Mouse (Mus musculus) kidney, embryonic 15.5 days (tissue): ENCODE measurements around the gene Sbds. TPM values are rescaled to one million over a fixed set of nuclear protein-coding genes. Genes with fewer than 3 reads are reported as not detected.
"Not testable (repeated sequence)": the region's sequence is repeated elsewhere in the genome, so short reads cannot be mapped to it uniquely, and the experiment has no call there.

ENCODE experiments used
- ATAC-seq: fragments of 200-750 bp; cut with Nextera tagmentation; replicated peaks from 2 replicates; pipeline ENCODE4 v1.8.0; 2017; ENCODE audit warnings: moderate TSS enrichment; ENCODE audit not compliant: low FRiP score
- H3K27ac ChIP-seq: fragments of 300-500 bp; sonication (generic); 2 replicates; pipeline ENCODE4 v1.5.1; 2015; ENCODE audit warnings: mild to moderate bottlenecking, inconsistent platforms
- H3K27me3 ChIP-seq: fragments of 300-500 bp; sonication (generic); 2 replicates; pipeline ENCODE4 v1.6.1; 2015; ENCODE audit warnings: inconsistent platforms
- H3K36me3 ChIP-seq: fragments of 300-500 bp; sonication (generic); 2 replicates; pipeline ENCODE4 v1.6.1; 2015; ENCODE audit warnings: inconsistent platforms
- H3K4me1 ChIP-seq: fragments of 300-500 bp; sonication (generic); 2 replicates; pipeline ENCODE4 v1.6.1; 2015; ENCODE audit warnings: inconsistent platforms
- H3K4me2 ChIP-seq: fragments of 300-500 bp; sonication (generic); 2 replicates; pipeline ENCODE4 v1.6.1; 2015; ENCODE audit warnings: moderate library complexity, mild to moderate bottlenecking, inconsistent platforms
- H3K4me3 ChIP-seq: fragments of 300-500 bp; sonication (generic); replicated peaks from 2 replicates; pipeline ENCODE4 v1.5.1; 2015; ENCODE audit warnings: mild to moderate bottlenecking, inconsistent platforms
- H3K9ac ChIP-seq: fragments of 300-500 bp; sonication (generic); 2 replicates; pipeline ENCODE4 v1.6.1; 2015; ENCODE audit warnings: mild to moderate bottlenecking, inconsistent platforms
- H3K9me3 ChIP-seq: fragments of 300-500 bp; sonication (generic); replicated peaks from 2 replicates; pipeline ENCODE4 v1.6.1; 2016; ENCODE audit warnings: inconsistent platforms
- WGBS: fragments of 180-500 bp; shearing (Covaris S2); methylation state at CpG from one replicate; pipeline ENCODE4 v1.1.7; 2015; ENCODE audit warnings: mixed read lengths; 5-methylcytosine and 5-hydroxymethylcytosine counted together
- polyA plus RNA-seq: library from polyadenylated mRNA; unstranded; fragments of >200 nt; fragmentation: Nextera tagmentation; extraction: Ambion mirVana; gene quantifications from 2 replicates; pipeline ENCODE4 v1.2.1, GENCODE M21; 2015

Gene Sbds
- polyA plus RNA-seq, 1 experiment from 2014 or later = 75.3 TPM

GRCm38 (mm10) chr5:130278011-130278472, 22.7 kb upstream of the Sbds start:
- Histone ChIP-seq H3K27me3 (no peaks in the 10 kb centered on the region), H3K27ac (no peak overlapping the region), H3K9me3 (no peaks in the 10 kb centered on the region), H3K9ac (no peak overlapping the region), H3K4me2 (no peak overlapping the region), H3K4me1 (no peaks in the 10 kb centered on the region), H3K36me3 (peaks cover 93% of the 10 kb centered on the region), H3K4me3 (no peak overlapping the region)
- ATAC-seq = no peak
- 80% methylated on average over 7 of the region's 7 CpGs for WGBS

GRCm38 (mm10) chr5:130275509-130275908, 20.2 kb upstream of the Sbds start:
- peaks cover 92% of the 10 kb centered on the region for H3K36me3 ChIP-seq
- no peak overlapping the region for H3K9ac ChIP-seq
- H3K27ac ChIP-seq = no peak overlapping the region
- no peaks in the 10 kb centered on the region for H3K4me1 ChIP-seq
- no peak overlapping the region for H3K4me3 ChIP-seq
- ATAC-seq = no peak
- 49% methylated on average over 4 of the region's 4 CpGs for WGBS
- H3K27me3 ChIP-seq = no peaks in the 10 kb centered on the region
- no peak overlapping the region for H3K4me2 ChIP-seq
- no peaks in the 10 kb centered on the region for H3K9me3 ChIP-seq

GRCm38 (mm10) chr5:130273046-130273445, 17.7 kb upstream of the Sbds start:
- H3K9me3 ChIP-seq = no peaks in the 10 kb centered on the region
- peaks cover 90% of the 10 kb centered on the region for H3K36me3 ChIP-seq
- H3K4me1 ChIP-seq = no peaks in the 10 kb centered on the region
- H3K9ac ChIP-seq = no peak overlapping the region
- H3K4me3 ChIP-seq = no peak overlapping the region
- 94% methylated on average over 6 of the region's 6 CpGs for WGBS
- ATAC-seq = no peak
- H3K27me3 ChIP-seq = no peaks in the 10 kb centered on the region
- H3K27ac ChIP-seq = no peak overlapping the region
- no peak overlapping the region for H3K4me2 ChIP-seq

- 100% methylated on average over 1 of the region's 1 CpGs for WGBS
- Histone ChIP-seq H3K27ac (no peak overlapping the region), H3K9me3 (no peaks in the 10 kb centered on the region), H3K36me3 (peaks cover 90% of the 10 kb centered on the region), H3K4me3 (no peak overlapping the region), H3K27me3 (no peaks in the 10 kb centered on the region), H3K4me1 (no peaks in the 10 kb centered on the region), H3K4me2 (no peak overlapping the region), H3K9ac (no peak overlapping the region)
- ATAC-seq = no peak
These were observed 17.0 kb upstream of the Sbds start for GRCm38 (mm10) chr5:130272344-130272743.

- H3K4me1 ChIP-seq = no peaks in the 10 kb centered on the region
- no peak overlapping the region for H3K27ac ChIP-seq
- no peak overlapping the region for H3K4me3 ChIP-seq
- H3K9ac ChIP-seq = no peak overlapping the region
- peaks cover 85% of the 10 kb centered on the region for H3K36me3 ChIP-seq
- H3K9me3 ChIP-seq = no peaks in the 10 kb centered on the region
- H3K27me3 ChIP-seq = no peaks in the 10 kb centered on the region
- ATAC-seq = no peak
- H3K4me2 ChIP-seq = no peak overlapping the region
- WGBS = 91% methylated on average over 11 of the region's 11 CpGs
These were observed 13.6 kb upstream of the Sbds start for GRCm38 (mm10) chr5:130268976-130269375.

- WGBS = 89% methylated on average over 1 of the region's 1 CpGs
- ATAC-seq = no peak
- Histone ChIP-seq H3K36me3 (peaks cover 87% of the 10 kb centered on the region), H3K9ac (no peak overlapping the region), H3K4me3 (no peak overlapping the region), H3K27ac (no peak overlapping the region), H3K9me3 (no peaks in the 10 kb centered on the region), H3K27me3 (no peaks in the 10 kb centered on the region), H3K4me1 (no peaks in the 10 kb centered on the region), H3K4me2 (no peak overlapping the region)
These were observed 12.0 kb upstream of the Sbds start for GRCm38 (mm10) chr5:130267316-130267715.

- Histone ChIP-seq H3K4me2 (no peak overlapping the region), H3K36me3 (peaks cover 83% of the 10 kb centered on the region), H3K27ac (no peak overlapping the region), H3K9me3 (no peaks in the 10 kb centered on the region), H3K9ac (no peak overlapping the region), H3K4me1 (no peaks in the 10 kb centered on the region), H3K4me3 (no peak overlapping the region), H3K27me3 (no peaks in the 10 kb centered on the region)
- ATAC-seq = no peak
- WGBS = 89% methylated on average over 7 of the region's 7 CpGs
These were observed 11.3 kb upstream of the Sbds start for GRCm38 (mm10) chr5:130266651-130267050.

- Histone ChIP-seq H3K4me2 (no peak overlapping the region), H3K4me1 (no peaks in the 10 kb centered on the region), H3K36me3 (peaks cover 66% of the 10 kb centered on the region), H3K27ac (no peak overlapping the region), H3K9ac (no peak overlapping the region), H3K27me3 (no peaks in the 10 kb centered on the region), H3K9me3 (no peaks in the 10 kb centered on the region), H3K4me3 (no peak overlapping the region)
- WGBS = 90% methylated on average over 6 of the region's 6 CpGs
- no peak for ATAC-seq
These were observed 9.2 kb upstream of the Sbds start for GRCm38 (mm10) chr5:130264433-130265005.

GRCm38 (mm10) chr5:130263454-130263853, 8.1 kb upstream of the Sbds start:
- H3K9ac ChIP-seq = no peak overlapping the region
- WGBS = 80% methylated on average over 11 of the region's 11 CpGs
- no peak overlapping the region for H3K27ac ChIP-seq
- H3K36me3 ChIP-seq = peaks cover 61% of the 10 kb centered on the region
- no peaks in the 10 kb centered on the region for H3K27me3 ChIP-seq
- no peaks in the 10 kb centered on the region for H3K4me1 ChIP-seq
- H3K4me2 ChIP-seq = no peak overlapping the region
- no peak overlapping the region for H3K4me3 ChIP-seq
- ATAC-seq = no peak
- H3K9me3 ChIP-seq = no peaks in the 10 kb centered on the region

GRCm38 (mm10) chr5:130257303-130257702, 2.0 kb upstream of the Sbds start:
- Histone ChIP-seq H3K36me3 (peaks cover 26% of the 10 kb centered on the region), H3K4me1 (peaks cover 25% of the 10 kb centered on the region), H3K4me3 (peak overlapping the region; percentile 62), H3K27me3 (no peaks in the 10 kb centered on the region), H3K9me3 (no peaks in the 10 kb centered on the region), H3K4me2 (peak overlapping the region; percentile 69), H3K9ac (peak overlapping the region; percentile 62), H3K27ac (peak overlapping the region; percentile 88)
- no peak for ATAC-seq
- WGBS = 10% methylated on average over 8 of the region's 8 CpGs

- Histone ChIP-seq H3K4me3 (peak overlapping the region; percentile 62), H3K4me2 (peak overlapping the region; percentile 69), H3K9ac (peak overlapping the region; percentile 62), H3K9me3 (no peaks in the 10 kb centered on the region), H3K27ac (peak overlapping the region; percentile 88), H3K27me3 (no peaks in the 10 kb centered on the region), H3K4me1 (peaks cover 25% of the 10 kb centered on the region), H3K36me3 (peaks cover 30% of the 10 kb centered on the region)
- under 1% methylated on average over 25 of the region's 25 CpGs for WGBS
- peak; percentile 94 for ATAC-seq
These were observed 1.4 kb upstream of the Sbds start for GRCm38 (mm10) chr5:130256678-130257271.

GRCm38 (mm10) chr5:130255799-130256525, 632 bp upstream of the Sbds start:
- ATAC-seq = peak; percentile 7
- not testable (repeated sequence) for H3K27me3 ChIP-seq, H3K9me3 ChIP-seq
- Histone ChIP-seq H3K27ac (peak overlapping the region; percentile 85), H3K36me3 (peaks cover 33% of the 10 kb centered on the region), H3K9ac (peak overlapping the region; percentile 27; the same call in 1 of the 2 replicates), H3K4me3 (peak overlapping the region; percentile 81), H3K4me1 (peaks cover 25% of the 10 kb centered on the region), H3K4me2 (peak overlapping the region; percentile 69)
- 29% methylated on average over 20 of the region's 20 CpGs for WGBS
